Mouse (Mus musculus) kidney, postnatal 25 days (tissue): ENCODE results near the gene Plch2.

Experiments used
- DNase-seq, 2 experiments: peaks; one replicate each; pipeline ENCODE4 v3.0.0; 2021; ENCODE audit warnings: mixed read lengths in 2 of 2

The Plch2 gene

GRCm38 (mm10) chr4:155020141-155020540 lies 36.4 kb downstream of the Plch2 start:
- no peak for DNase-seq

GRCm38 (mm10) chr4:155019336-155019847 lies 37.2 kb downstream of the Plch2 start:
- DNase-seq, result peak in 1 of 2 experiments; percentile 11

GRCm38 (mm10) chr4:155018601-155019335 lies 37.8 kb downstream of the Plch2 start:
- peak in 1 of 2 experiments; percentile 46 for DNase-seq

GRCm38 (mm10) chr4:155018066-155018465 lies 38.5 kb downstream of the Plch2 start:
- DNase-seq, result no peak

GRCm38 (mm10) chr4:155017253-155017878 lies 39.2 kb downstream of the Plch2 start:
- DNase-seq, result no peak

GRCm38 (mm10) chr4:155016807-155017206 lies 39.8 kb downstream of the Plch2 start:
- DNase-seq, result no peak

- DNase-seq, result no peak
Observed at GRCm38 (mm10) chr4:155015550-155015949, 41.0 kb downstream of the Plch2 start.

GRCm38 (mm10) chr4:155014791-155015190 lies 41.8 kb downstream of the Plch2 start:
- DNase-seq, result no peak

- no peak for DNase-seq
Observed at GRCm38 (mm10) chr4:155014244-155014643, 42.3 kb downstream of the Plch2 start.

- peak; percentile 56 to 65 for DNase-seq
Observed at GRCm38 (mm10) chr4:155012788-155013187, 43.8 kb downstream of the Plch2 start.

- DNase-seq, result no peak
Observed at GRCm38 (mm10) chr4:155012115-155012514, 44.5 kb downstream of the Plch2 start.

GRCm38 (mm10) chr4:155011312-155012025 lies 45.1 kb downstream of the Plch2 start:
- DNase-seq, result no peak

- DNase-seq, result no peak
Observed at GRCm38 (mm10) chr4:155010870-155011269, 45.7 kb downstream of the Plch2 start.

GRCm38 (mm10) chr4:155009216-155009615 lies 47.4 kb downstream of the Plch2 start:
- no peak for DNase-seq

GRCm38 (mm10) chr4:155008075-155008474 lies 48.5 kb downstream of the Plch2 start:
- no peak for DNase-seq

- DNase-seq, result no peak
Observed at GRCm38 (mm10) chr4:155007641-155008040, 48.9 kb downstream of the Plch2 start.

- no peak for DNase-seq
Observed at GRCm38 (mm10) chr4:155006296-155006695, 50.3 kb downstream of the Plch2 start.

- DNase-seq, result no peak
Observed at GRCm38 (mm10) chr4:155005278-155005677, 51.3 kb downstream of the Plch2 start.

- no peak for DNase-seq
Observed at GRCm38 (mm10) chr4:154999379-154999778, 57.2 kb downstream of the Plch2 start.

GRCm38 (mm10) chr4:154996572-154997154 lies 59.9 kb downstream of the Plch2 start:
- peak in 1 of 2 experiments; percentile 32 for DNase-seq

GRCm38 (mm10) chr4:154994876-154995275 lies 61.7 kb downstream of the Plch2 start:
- DNase-seq, result no peak

GRCm38 (mm10) chr4:154986750-154987149 lies 69.8 kb downstream of the Plch2 start:
- DNase-seq, result no peak

- DNase-seq, result peak; percentile 78 to 82
Observed at GRCm38 (mm10) chr4:154986096-154986495, 70.5 kb downstream of the Plch2 start.
